Mouse (Mus musculus): ENCODE measurements around the gene Hist1h3f. TPM values are rescaled to one million over a fixed set of nuclear protein-coding genes. Genes with fewer than 3 reads are reported as not detected.
"Not testable (repeated sequence)": the region's sequence is repeated elsewhere in the genome, so short reads cannot be mapped to it uniquely, and the experiment has no call there.

Hist1h3f gene
- total RNA-seq, 2 experiments from 2014 or later, result 3.0 to 4.8 TPM

DNA sequence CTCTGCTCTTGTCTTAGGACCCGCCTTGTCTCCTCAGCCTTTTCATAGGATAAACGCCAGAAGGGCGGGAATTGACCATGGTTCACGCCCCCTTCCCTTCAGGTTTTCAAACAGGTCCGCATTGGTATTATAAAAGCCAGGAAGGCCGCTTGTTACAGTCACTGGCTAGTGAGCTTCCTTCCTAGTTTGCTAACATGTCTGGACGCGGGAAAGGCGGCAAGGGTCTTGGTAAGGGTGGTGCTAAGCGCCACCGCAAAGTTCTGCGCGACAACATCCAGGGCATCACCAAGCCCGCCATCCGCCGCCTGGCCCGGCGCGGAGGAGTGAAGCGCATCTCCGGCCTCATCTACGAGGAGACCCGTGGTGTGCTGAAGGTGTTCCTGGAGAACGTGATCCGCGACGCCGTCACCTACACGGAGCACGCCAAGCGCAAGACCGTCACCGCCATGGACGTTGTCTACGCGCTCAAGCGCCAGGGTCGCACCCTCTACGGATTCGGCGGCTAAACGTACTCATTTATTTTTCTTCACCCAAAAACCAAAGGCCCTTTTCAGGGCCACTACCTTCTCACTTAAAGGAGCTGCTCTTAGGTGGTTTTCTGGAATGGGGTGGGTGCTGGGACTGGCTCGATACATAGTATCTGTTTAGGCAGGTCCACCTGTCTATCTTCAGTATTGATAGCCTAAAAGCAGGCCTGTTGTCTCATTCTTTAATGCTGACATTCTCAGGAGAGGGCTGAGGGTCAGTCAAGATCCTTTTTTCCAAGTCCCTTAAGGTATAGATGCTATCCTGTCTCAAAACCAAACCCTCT, 37.8 kb downstream of the Hist1h3f start, which contains the start of gene Hist1h4d:
TSS of gene Hist1h4d (plus strand) at position 191 of the 811 bp plus-strand sequence.
- peak; percentile 98 for DNase-seq (ENCODE audit: low spot score)

GRCm38 (mm10) chr13:23582219-23583056, 38.6 kb downstream of the Hist1h3f start:
- no peak for DNase-seq (ENCODE audit: low spot score)

- DNase-seq (ENCODE audit: low spot score), result no peak
These were observed 39.7 kb downstream of the Hist1h3f start for GRCm38 (mm10) chr13:23583387-23584068.

- DNase-seq (ENCODE audit: low spot score), result no peak
These were observed 40.5 kb downstream of the Hist1h3f start for GRCm38 (mm10) chr13:23584331-23584730.

DNA sequence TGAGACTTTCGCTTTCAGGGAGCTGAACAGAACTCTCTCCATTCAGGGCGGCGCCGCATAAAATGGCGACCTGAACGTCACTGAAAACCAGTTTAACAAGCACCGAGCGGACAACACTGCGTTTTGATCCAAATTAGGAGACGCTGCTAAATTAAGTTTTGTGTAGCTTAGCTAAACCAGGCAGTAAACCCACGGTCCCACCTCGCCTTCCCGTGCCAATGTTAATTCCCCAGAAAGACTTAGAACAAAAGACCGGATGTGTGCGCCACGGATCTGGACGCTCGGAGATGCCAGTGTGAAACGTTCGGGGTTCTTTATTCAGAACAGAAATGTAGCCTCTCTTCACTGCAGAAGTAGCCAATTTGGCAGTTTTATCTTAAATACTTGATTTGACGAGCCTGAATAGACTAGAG, 41.2 kb downstream of the Hist1h3f start:
- peak; percentile 62 for DNase-seq (ENCODE audit: low spot score)

- DNase-seq (ENCODE audit: low spot score), result peak; percentile 72
These were observed 41.7 kb downstream of the Hist1h3f start for GRCm38 (mm10) chr13:23585442-23586098.

DNA sequence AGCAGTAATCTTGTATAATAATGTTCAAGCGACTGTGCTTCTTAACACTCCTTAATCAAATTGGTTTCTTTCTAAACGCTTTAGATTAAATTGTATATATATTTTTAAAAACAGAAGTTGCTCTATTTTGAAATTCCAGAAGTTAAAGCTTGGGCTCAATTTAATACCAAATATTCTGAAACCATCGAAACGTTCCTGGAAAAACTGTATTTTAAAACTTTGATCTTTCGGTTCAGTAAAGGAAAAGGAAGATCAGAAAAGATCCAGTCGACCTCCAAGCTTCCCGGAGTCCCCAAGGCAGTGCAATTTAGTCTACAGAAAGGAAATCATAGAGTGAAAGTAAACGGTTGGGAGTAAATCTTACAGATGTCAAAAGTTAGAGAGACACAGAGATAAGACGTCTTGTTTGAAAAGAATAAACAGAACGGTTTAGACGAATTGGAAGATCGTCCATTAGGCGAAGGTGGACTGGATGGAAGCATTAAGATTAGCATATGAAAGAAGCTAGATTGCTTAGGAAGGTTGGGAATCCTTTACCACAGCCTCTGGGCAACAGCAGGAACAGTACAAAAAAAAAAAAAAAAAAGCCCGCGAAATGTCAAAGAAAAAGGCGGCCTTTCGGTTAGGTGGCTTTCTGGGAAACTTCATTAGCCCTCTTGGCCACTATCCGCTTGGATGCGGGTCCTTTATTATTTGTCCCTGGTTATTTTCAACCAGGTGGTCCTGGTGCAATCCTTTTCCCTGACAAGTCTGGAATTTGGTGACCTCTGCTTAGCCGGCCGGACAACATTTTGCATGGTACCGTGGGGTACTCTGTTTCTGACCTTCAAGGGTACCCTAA, 42.5 kb downstream of the Hist1h3f start:
- DNase-seq (ENCODE audit: low spot score), result no peak

- no peak for DNase-seq (ENCODE audit: low spot score)
These were observed 43.0 kb downstream of the Hist1h3f start for GRCm38 (mm10) chr13:23586940-23587225.

GRCm38 (mm10) chr13:23591206-23591605, 47.4 kb downstream of the Hist1h3f start:
- no peak for DNase-seq (ENCODE audit: low spot score)

- not testable (repeated sequence) for DNase-seq (ENCODE audit: low spot score)
These were observed 48.0 kb downstream of the Hist1h3f start for GRCm38 (mm10) chr13:23591886-23592285.

- no peak for DNase-seq (ENCODE audit: low spot score)
These were observed 48.8 kb downstream of the Hist1h3f start for GRCm38 (mm10) chr13:23592614-23593013.

- DNase-seq (ENCODE audit: low spot score), result no peak
These were observed 49.4 kb downstream of the Hist1h3f start for GRCm38 (mm10) chr13:23593051-23593770.

Small RNA genes within 50 kb of the gene (microRNA-seq; reads per million reads assigned to microRNA genes)
- not detected for gene Gm44297
- not detected for gene Gm44359
- not detected for gene Gm44394
- gene n-TStga1, result not detected

Other genes with a start within 250 kb of the Hist1h3f start
- 10 to 100 TPM in 1 of 2 experiments, 1 to 10 TPM in 1; 9.9 to 11.7 TPM for gene Zfp322a, start 174.8 kb upstream of the Hist1h3f start, total RNA-seq (2021)
- gene Abt1, start 120.2 kb upstream of the Hist1h3f start, total RNA-seq (2021), result 1 to 10 TPM; 3.8 to 4.2 TPM
- gene Btn1a1, start 78.2 kb upstream of the Hist1h3f start, total RNA-seq (2021), result not detected
- gene Btn2a2, start 55.2 kb upstream of the Hist1h3f start, total RNA-seq (2021), result not detected
- gene Hist1h4h, start 13.0 kb upstream of the Hist1h3f start, total RNA-seq (2021), result 100 to 1,000 TPM; 149 to 163 TPM
- 1 to 10 TPM in 1 of 2 experiments, under 1 TPM in 1; 0.73 to 1.9 TPM for gene Hist1h2af, start 10.1 kb upstream of the Hist1h3f start, total RNA-seq (2021)
- gene Hist1h3g, start 8.6 kb upstream of the Hist1h3f start, total RNA-seq (2021), result under 1 TPM; 0.55 to 0.57 TPM
- gene Hist1h2bh, start 660 bp upstream of the Hist1h3f start, total RNA-seq (2021), result 1 to 10 TPM; 1.0 to 1.1 TPM
- 10 to 100 TPM in 1 of 2 experiments, 1 to 10 TPM in 1; 8.3 to 12.3 TPM for gene Hist1h4f, start 7.6 kb downstream of the Hist1h3f start, total RNA-seq (2021)
- gene Hist1h1d, start 9.2 kb downstream of the Hist1h3f start, total RNA-seq (2021), result under 1 TPM; 0.83 to 0.89 TPM
- gene Hist1h3e, start 18.3 kb downstream of the Hist1h3f start, total RNA-seq (2021), result 10 to 100 TPM; 11.6 to 12.3 TPM
- under 1 TPM; 0.41 to 0.85 TPM for gene Hist1h2ae, start 27.2 kb downstream of the Hist1h3f start, total RNA-seq (2021)
- gene Hist1h2bg, start 27.3 kb downstream of the Hist1h3f start, total RNA-seq (2021), result 1 to 10 TPM; 2.2 to 3.7 TPM
- 1 to 10 TPM; 1.3 to 5.3 TPM for gene Hist1h2bf, start 30.1 kb downstream of the Hist1h3f start, total RNA-seq (2021)
- 1 to 10 TPM in 1 of 2 experiments, under 1 TPM in 1; 0.80 to 1.7 TPM for gene Hist1h2ad, start 30.3 kb downstream of the Hist1h3f start, total RNA-seq (2021)
- 1 to 10 TPM; 3.2 to 3.7 TPM for gene Hist1h3d, start 31.7 kb downstream of the Hist1h3f start, total RNA-seq (2021)
- gene Hist1h4d, start 37.5 kb downstream of the Hist1h3f start, total RNA-seq (2021), result 10 to 100 TPM; 33.6 to 46.4 TPM
- 10 to 100 TPM; 13.2 to 15.7 TPM for gene Hist1h2be, start 77.1 kb downstream of the Hist1h3f start, total RNA-seq (2021)
- gene Hist1h1e, start 78.5 kb downstream of the Hist1h3f start, total RNA-seq (2021), result 10 to 100 TPM; 31.1 to 41.1 TPM
- gene Hist1h2ac, start 139.9 kb downstream of the Hist1h3f start, total RNA-seq (2021), result 1 to 10 TPM in 1 of 2 experiments, under 1 TPM in 1; 0.68 to 1.3 TPM
- gene Hist1h2bc, start 140.1 kb downstream of the Hist1h3f start, total RNA-seq (2021), result 10 to 100 TPM; 66.4 to 69.8 TPM
- not detected for gene Hist1h1t, start 151.8 kb downstream of the Hist1h3f start, total RNA-seq (2021)
- gene Hist1h4c, start 154.4 kb downstream of the Hist1h3f start, total RNA-seq (2021), result 10 to 100 TPM; 57.1 to 66.2 TPM
- 10 to 100 TPM; 25.6 to 25.7 TPM for gene Hfe, start 166.8 kb downstream of the Hist1h3f start, total RNA-seq (2021)
- gene Hist1h1c, start 194.8 kb downstream of the Hist1h3f start, total RNA-seq (2021), result 100 to 1,000 TPM; 157 to 219 TPM
- not detected for gene Hist1h3c, start 201.6 kb downstream of the Hist1h3f start, total RNA-seq (2021)
- gene Hist1h2bb, start 202.7 kb downstream of the Hist1h3f start, total RNA-seq (2021), result 1 to 10 TPM; 1.3 to 1.4 TPM
- gene Hist1h2ab, start 207.1 kb downstream of the Hist1h3f start, total RNA-seq (2021), result under 1 TPM in 1 of 2 experiments, not detected in 1; 0.82 TPM
- gene Hist1h3b, start 208.2 kb downstream of the Hist1h3f start, total RNA-seq (2021), result 1 to 10 TPM in 1 of 2 experiments, not detected in 1; 1.3 TPM
- gene Hist1h4b, start 213.0 kb downstream of the Hist1h3f start, total RNA-seq (2021), result 1 to 10 TPM; 1.6 to 1.9 TPM
- 1 to 10 TPM in 1 of 2 experiments, under 1 TPM in 1; 0.89 to 2.8 TPM for gene Hist1h4a, start 217.2 kb downstream of the Hist1h3f start, total RNA-seq (2021)
- gene Hist1h3a, start 218.3 kb downstream of the Hist1h3f start, total RNA-seq (2021), result 1 to 10 TPM; 5.1 to 5.3 TPM
- under 1 TPM; 0.66 to 0.76 TPM for gene Hist1h1a, start 219.6 kb downstream of the Hist1h3f start, total RNA-seq (2021)
- gene Trim38, start 225.9 kb downstream of the Hist1h3f start, total RNA-seq (2021), result not detected

Measured in gastrocnemius, adult 18-20 months (tissue).